Mouse (Mus musculus): ENCODE results near the gene Scamp2. TPM values are rescaled to one million over a fixed set of nuclear protein-coding genes. Genes with fewer than 3 reads are reported as not detected.

The Scamp2 gene
- polyA plus RNA-seq, 1 experiment from 2014 or later = 60.2 TPM

DNA sequence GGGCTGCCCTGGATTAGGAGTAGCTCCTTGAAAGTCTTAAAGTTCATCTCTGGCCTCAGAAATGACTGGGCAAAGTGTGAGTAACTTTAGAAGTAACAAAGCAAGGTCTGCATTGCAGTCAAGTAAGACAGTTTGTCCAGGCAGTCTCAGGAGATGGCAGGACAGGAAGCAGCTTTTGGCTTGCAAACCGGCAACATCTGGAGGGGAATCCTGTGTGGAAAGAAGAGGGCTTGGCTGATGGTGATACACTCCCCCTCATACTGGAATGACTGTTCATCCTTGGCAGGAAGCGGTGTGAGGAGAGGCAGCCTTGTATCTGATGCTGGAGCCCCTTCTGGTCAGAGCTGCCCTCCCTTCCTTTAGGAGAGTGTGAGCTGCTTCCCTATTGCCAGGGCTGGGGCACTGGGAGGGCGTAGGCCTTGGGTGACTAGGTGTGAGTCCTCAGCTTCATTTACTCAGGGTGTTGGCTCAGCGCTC lies 2.2 kb downstream of the Scamp2 start:
- no peak for ATAC-seq
- no peak for TF ChIP-seq CTCF (IDR thresholded peaks at IDR 0.05)
- in situ Hi-C loops (cut with MboI; ENCODE audit: low pct_unique_long_range_greater_than_20kb) = no loop called here
- ChIA-PET CTCF (interaction anchor here (1.8 to 1.9 kb wide), 2 partner anchors 8 to 16 kb away, joined by 4 to 5 read pairs; no protein-coding TSS in a partner anchor), POLR2A (interaction anchor here (0.8 kb wide), 1 partner anchor 20 kb away, joined by 4 read pairs; no protein-coding TSS in a partner anchor)
- H3K27me3 ChIP-seq = peaks cover 4% of the 10 kb centered on the region
- no peak for DNase-seq (ENCODE audit: low read depth, low spot score)

DNA sequence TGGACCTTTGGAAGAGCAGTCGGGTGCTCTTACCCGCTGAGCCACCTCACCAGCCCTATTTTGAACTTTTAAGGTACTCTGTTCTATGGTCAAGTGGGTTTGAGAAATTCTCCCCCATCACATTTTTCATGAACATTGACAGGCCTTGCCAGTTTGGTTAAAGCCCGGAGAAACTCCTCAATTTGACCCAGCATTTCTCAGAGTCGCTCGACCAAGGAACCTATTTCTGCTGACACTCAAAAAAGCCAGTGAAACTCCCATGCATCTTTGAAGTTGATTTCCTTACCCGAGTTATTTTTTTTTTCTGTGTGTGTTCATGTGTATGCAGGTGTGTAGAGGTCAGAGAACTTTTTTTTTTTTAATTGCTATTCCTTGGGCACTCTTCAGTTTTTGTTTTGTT lies 3.9 kb downstream of the Scamp2 start:
- in situ Hi-C loops (cut with MboI; ENCODE audit: low pct_unique_long_range_greater_than_20kb) = no loop called here
- no peak for DNase-seq (ENCODE audit: low read depth, low spot score)
- no peak for TF ChIP-seq CTCF (IDR thresholded peaks at IDR 0.05)
- no peaks in the 10 kb centered on the region for H3K27me3 ChIP-seq
- ATAC-seq = no peak
- POLR2A ChIA-PET = no interaction called here
- CTCF ChIA-PET = interaction anchor here (1.1 kb wide), 2 partner anchors 15 to 81 kb away, joined by 3 read pairs; no protein-coding TSS in a partner anchor

DNA sequence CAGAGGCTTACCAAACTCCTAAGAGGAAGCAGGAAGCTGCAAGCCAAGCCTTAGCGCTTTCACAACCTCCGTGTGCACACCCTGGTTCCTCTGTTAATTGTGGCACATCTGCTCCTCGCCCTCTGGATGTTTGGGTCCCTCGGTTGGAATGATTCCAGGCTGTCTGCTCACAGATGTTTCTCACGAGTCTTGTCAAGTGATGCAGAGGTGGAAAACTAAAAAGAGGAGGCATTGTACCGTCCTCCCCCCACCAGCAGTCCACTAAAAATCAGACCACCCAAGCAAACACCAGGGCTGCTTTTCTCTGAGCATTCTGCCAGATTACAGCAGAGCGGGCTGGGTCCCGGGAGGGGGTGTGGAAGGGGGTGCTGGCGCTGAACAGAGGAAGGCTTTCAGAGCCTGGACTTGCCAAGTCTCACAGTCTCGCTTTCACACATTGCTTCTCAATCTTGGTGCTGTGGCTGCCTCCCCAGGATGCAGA lies 5.0 kb downstream of the Scamp2 start:
- POLR2A ChIA-PET = no interaction called here

DNA sequence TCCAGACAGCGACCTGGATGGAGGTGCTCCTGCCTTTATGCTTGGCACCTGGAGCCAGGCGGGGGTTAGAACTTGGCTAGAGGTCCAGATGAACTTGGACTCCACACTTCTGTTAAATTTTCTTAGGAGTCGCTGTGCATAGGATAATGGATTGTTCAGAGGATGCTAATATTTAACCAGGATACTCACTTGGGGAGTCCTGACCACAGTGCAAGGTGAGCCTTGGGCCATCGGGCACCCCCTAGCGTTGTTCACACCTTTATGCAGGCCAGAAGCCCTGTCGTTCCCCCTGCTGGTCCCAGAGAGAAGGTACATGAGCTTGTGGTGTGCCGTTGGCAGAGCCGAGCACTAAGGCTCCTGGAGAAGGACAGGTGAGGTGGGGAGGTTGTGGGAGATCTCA lies 6.1 kb downstream of the Scamp2 start:
- DNase-seq (ENCODE audit: low read depth, low spot score) (no peak), ATAC-seq (no peak)
- CTCF ChIA-PET = no interaction called here
- no peaks in the 10 kb centered on the region for H3K27me3 ChIP-seq
- TF ChIP-seq CTCF (IDR thresholded peaks at IDR 0.05) = peak; percentile 58
- in situ Hi-C loops (cut with MboI; ENCODE audit: low pct_unique_long_range_greater_than_20kb) = no loop called here
- POLR2A ChIA-PET = interaction anchor here (1.1 kb wide), 1 partner anchor 9 kb away, joined by 4 read pairs; no protein-coding TSS in a partner anchor

More for the DNA sequence above, 5.0 kb downstream of the Scamp2 start:
- DNase-seq (ENCODE audit: low read depth, low spot score) (no peak), ATAC-seq (no peak)
- TF ChIP-seq CTCF (IDR thresholded peaks at IDR 0.05) = no peak
- no peaks in the 10 kb centered on the region for H3K27me3 ChIP-seq
- in situ Hi-C loops (cut with MboI; ENCODE audit: low pct_unique_long_range_greater_than_20kb) = no loop called here
- CTCF ChIA-PET = interaction anchor here (1.1 kb wide), 1 partner anchor 79 kb away, joined by 3 read pairs; no protein-coding TSS in a partner anchor

DNA sequence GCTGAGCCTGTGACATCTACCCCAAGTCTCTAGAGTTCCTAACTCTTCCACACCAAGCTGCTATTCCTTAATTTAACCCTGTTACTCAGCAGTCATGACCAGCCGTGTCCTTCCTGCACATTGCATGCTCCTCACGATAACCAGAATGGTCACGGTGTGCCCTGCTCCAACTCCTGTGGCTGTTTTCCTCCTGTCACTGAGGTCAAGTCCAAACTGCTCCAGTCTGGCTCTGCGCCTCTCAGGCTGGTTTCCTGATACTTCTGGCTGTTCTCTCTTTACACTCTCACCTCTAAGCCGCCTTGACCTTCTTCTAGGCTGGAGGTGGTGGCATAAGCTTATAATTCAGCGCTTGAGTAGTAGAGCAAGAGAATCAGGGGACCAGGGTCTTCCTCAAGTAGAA lies 7.8 kb downstream of the Scamp2 start:
- DNase-seq (ENCODE audit: low read depth, low spot score) = no peak
- in situ Hi-C loops (cut with MboI; ENCODE audit: low pct_unique_long_range_greater_than_20kb) = no loop called here
- H3K27me3 ChIP-seq = no peaks in the 10 kb centered on the region
- CTCF ChIA-PET = no interaction called here
- POLR2A ChIA-PET = no interaction called here
- no peak for ATAC-seq
- no peak for TF ChIP-seq CTCF (IDR thresholded peaks at IDR 0.05)

DNA sequence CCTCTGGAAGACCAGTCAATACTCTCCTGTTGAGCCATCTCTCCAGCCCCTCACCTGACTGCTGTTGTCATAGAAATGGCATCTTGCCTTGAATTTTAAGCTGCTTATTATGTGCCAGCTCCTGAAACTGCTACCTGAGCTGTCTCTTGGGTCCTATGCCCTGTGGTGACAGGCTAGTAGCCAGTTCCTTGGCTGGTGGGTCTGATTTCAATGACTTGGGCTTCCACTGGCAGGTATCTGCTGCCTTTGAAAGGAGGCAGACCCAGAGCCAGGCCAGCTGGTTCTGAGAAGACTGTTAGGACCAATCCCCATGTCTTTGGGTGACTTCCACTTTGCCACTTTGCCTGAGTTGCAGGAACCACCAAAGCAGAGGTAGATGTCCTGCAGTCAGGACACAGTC lies 13.7 kb downstream of the Scamp2 start:
- H3K27me3 ChIP-seq = no peaks in the 10 kb centered on the region
- ATAC-seq (no peak), DNase-seq (ENCODE audit: low read depth, low spot score) (no peak)
- in situ Hi-C loops (cut with MboI; ENCODE audit: low pct_unique_long_range_greater_than_20kb) = no loop called here
- ChIA-PET POLR2A (no interaction called here), CTCF (no interaction called here)
- no peak for TF ChIP-seq CTCF (IDR thresholded peaks at IDR 0.05)

DNA sequence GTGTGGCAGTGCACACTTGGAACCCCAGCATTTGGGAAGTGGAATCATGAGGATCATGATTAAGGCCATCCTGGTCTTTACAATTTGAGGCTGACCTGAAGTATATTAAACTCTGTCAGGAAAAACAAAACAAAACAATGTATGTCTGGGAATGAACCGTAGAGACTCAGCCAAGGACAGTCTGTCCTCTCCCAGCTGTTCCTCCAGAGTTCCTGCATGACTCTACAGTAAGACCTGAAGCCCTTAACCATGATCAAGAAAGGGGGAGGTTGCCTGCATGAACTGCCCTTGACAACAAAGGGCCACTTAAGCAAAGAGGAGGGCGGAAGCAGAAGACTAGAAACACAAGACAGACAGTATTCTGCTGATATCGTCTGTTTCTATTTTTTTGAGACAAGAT lies 14.8 kb downstream of the Scamp2 start:
- CTCF ChIA-PET = no interaction called here
- no peak for TF ChIP-seq CTCF (IDR thresholded peaks at IDR 0.05)
- POLR2A ChIA-PET = interaction anchor here (0.9 kb wide), 1 partner anchor 9 kb away, joined by 4 read pairs; no protein-coding TSS in a partner anchor
- H3K27me3 ChIP-seq = no peaks in the 10 kb centered on the region
- in situ Hi-C loops (cut with MboI; ENCODE audit: low pct_unique_long_range_greater_than_20kb) = no loop called here
- no peak for ATAC-seq
- no peak for DNase-seq (ENCODE audit: low read depth, low spot score)

DNA sequence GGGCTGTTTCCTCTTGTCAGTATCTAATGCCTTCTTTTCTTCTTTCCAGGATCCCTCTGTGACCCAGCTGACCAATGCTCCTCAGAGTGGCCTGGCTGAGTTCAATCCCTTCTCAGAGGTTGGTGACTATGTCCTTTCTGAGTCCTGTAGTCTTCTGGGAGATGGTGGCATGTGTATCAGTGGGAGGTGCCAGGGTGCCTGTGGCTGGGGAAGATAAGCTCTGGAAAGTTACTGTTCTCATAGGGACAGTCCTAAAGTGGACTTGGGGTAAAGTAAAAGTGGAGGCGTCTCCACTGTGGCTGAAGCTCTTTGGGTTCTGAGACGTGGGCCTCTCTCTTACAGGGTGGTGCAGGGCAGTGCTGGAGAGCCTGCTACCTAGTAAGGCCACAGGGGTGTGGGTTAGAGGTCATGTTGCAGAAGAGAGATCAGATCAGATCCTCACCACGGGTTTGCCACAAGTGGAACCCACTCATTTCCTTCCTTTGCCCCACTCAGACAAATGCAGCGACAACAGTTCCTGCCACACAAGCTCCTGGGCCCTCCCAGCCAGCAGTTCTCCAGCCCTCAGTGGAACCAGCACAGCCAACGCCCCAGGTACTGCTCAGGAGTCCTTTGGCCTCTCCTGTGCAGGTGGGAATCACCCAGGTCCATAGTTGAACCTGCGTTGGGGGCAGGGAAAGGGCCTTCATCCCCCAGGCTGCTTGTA lies 16.6 kb downstream of the Scamp2 start:
- DNase-seq (ENCODE audit: low read depth, low spot score) (no peak), ATAC-seq (no peak)
- in situ Hi-C loops (cut with MboI; ENCODE audit: low pct_unique_long_range_greater_than_20kb) = no loop called here
- H3K27me3 ChIP-seq = no peaks in the 10 kb centered on the region
- ChIA-PET CTCF (interaction anchor here (1.7 kb wide), 1 partner anchor 10 kb away, joined by 3 read pairs; no protein-coding TSS in a partner anchor), POLR2A (no interaction called here)
- TF ChIP-seq CTCF (IDR thresholded peaks at IDR 0.05) = no peak

DNA sequence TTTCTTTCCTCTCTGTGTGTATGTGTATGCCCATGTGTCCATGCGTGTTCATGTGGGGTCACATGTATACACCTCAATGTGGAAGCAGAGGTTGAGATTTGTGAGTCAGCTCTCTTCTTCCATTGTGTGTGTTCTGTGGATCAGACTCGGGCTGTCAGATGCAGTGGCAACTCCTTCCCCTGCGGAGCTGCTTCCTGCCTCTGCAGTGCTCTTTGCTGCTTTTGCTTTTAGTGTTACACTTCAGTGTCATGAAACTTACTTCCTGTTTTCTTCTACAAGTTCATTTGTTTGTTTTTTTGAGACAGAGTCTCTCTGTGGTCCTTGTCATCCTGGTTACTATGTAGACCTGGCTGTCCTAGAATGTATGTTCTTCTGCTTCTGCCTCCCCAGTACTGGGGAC lies 24.2 kb downstream of the Scamp2 start:
- CTCF ChIA-PET = interaction anchor here (0.9 kb wide), 1 partner anchor 34 kb away, joined by 3 read pairs; no protein-coding TSS in a partner anchor
- DNase-seq (ENCODE audit: low read depth, low spot score) (no peak), ATAC-seq (no peak)
- TF ChIP-seq CTCF (IDR thresholded peaks at IDR 0.05) = no peak
- POLR2A ChIA-PET = no interaction called here
- H3K27me3 ChIP-seq = no peaks in the 10 kb centered on the region
- in situ Hi-C loops (cut with MboI; ENCODE audit: low pct_unique_long_range_greater_than_20kb) = no loop called here

DNA sequence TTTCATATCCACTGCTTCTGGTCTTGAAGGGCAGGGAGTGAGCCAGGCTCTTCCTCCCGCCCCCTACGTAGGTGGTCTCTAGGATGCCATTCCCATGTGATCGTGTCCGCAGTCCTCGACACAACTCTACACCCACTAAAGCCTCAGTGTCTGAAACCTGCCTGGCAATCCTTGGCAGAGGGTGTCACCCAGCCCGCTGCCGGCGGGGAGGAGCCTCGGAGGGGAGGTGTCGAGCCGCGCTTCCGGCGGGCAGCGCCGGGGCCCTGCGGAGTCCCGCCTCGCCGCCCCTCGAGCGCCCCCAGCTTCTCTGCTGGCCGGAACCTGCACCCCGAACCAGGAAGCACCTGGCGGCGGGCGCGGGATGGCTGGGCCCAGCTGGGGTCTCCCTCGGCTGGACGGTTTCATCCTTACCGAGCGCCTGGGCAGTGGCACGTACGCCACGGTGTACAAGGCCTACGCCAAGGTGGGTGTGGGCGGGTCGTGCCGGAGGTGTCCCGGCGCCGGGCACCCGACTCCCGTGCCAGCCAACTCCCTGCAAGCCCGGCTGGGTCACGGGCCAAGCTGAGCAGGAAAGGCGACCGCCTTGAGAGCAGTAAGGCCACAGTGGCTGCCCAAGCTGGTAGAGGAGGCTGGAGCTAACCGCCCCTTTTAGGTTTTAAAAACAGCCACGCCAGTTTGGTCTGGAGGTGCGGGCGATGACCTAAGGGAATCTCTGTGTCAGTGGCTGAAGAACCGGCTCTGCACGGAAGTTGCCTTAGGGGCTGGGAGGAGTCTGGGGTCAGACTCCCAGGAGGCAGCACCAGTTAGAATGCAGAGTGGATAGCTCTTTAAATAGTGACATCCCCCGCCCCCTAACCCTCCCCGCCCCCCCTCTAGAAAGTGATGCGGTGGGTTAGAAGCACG lies 28.7 kb downstream of the Scamp2 start, which contains the start of gene Ulk3:
TSS of gene Ulk3 (plus strand) at position 229 of the 903 bp plus-strand sequence.
- ChIA-PET CTCF (interaction anchor here (1.8 to 3.0 kb wide), 2 partner anchors 50 to 66 kb away, joined by 6 to 13 read pairs; no protein-coding TSS in a partner anchor), POLR2A (interaction anchor here (0.7 kb wide), 1 partner anchor 37 kb away, joined by 3 read pairs; no protein-coding TSS in a partner anchor)
- peak; percentile 83 for ATAC-seq
- TF ChIP-seq CTCF (IDR thresholded peaks at IDR 0.05) = no peak
- no peaks in the 10 kb centered on the region for H3K27me3 ChIP-seq
- in situ Hi-C loops (cut with MboI; ENCODE audit: low pct_unique_long_range_greater_than_20kb) = loop anchor here (5.0 kb wide), 1 partner anchor 63 kb away; the partner anchor contains the start of gene Csk
- no peak for DNase-seq (ENCODE audit: low read depth, low spot score)

Data from Patski (cell line).